Mouse (Mus musculus): ENCODE measurements around the gene Pth2r. TPM values are rescaled to one million over a fixed set of nuclear protein-coding genes. Genes with fewer than 3 reads are reported as not detected.

Pth2r gene
- polyA plus RNA-seq, 1 experiment from 2014 or later, result 2.5 TPM

GRCm38 (mm10) chr1:65337768-65338167, 55.9 kb downstream of the Pth2r start:
- Histone ChIP-seq H3K27me3 (no peaks in the 10 kb centered on the region), H3K4me3 (no peak overlapping the region), H3K27ac (replicated peaks) (no peak overlapping the region), H3K4me1 (replicated peaks) (no peaks in the 10 kb centered on the region), H3K9me3 (no peaks in the 10 kb centered on the region), H3K4me2 (no peak overlapping the region), H3K36me3 (no peaks in the 10 kb centered on the region), H3K9ac (no peak overlapping the region)
- ATAC-seq (ENCODE audit: low read depth), result no peak
- 91% methylated on average over 2 of the region's 2 CpGs for WGBS

DNA sequence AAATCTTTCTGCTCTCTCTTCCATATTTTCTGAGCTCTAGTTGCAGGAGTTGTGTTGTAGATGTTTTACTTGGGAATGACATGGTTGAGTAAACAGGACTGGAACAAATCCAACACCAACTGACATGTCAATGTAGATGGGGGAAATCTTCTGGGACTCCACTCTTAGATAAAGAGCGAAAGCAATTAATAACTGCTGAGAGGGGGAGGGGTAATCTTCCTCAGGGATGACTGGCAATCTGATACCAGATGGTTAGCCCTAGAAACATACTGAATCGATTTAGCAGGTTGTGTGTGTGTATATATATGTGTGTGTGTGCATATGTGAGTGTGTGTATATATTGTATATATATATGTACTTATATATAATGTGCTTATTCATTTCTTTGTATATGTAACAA, 58.4 kb downstream of the Pth2r start:
- 44% methylated on average over 2 of the region's 2 CpGs for WGBS
- no peaks in the 10 kb centered on the region for H3K36me3 ChIP-seq
- no peak overlapping the region for H3K9ac ChIP-seq
- no peak overlapping the region for H3K4me3 ChIP-seq
- no peak overlapping the region for H3K4me2 ChIP-seq
- no peaks in the 10 kb centered on the region for H3K9me3 ChIP-seq
- ATAC-seq (ENCODE audit: low read depth), result no peak; the same call in 1 of the 2 replicates
- H3K27ac ChIP-seq (replicated peaks), result no peak overlapping the region
- H3K4me1 ChIP-seq (replicated peaks), result no peaks in the 10 kb centered on the region
- no peaks in the 10 kb centered on the region for H3K27me3 ChIP-seq

DNA sequence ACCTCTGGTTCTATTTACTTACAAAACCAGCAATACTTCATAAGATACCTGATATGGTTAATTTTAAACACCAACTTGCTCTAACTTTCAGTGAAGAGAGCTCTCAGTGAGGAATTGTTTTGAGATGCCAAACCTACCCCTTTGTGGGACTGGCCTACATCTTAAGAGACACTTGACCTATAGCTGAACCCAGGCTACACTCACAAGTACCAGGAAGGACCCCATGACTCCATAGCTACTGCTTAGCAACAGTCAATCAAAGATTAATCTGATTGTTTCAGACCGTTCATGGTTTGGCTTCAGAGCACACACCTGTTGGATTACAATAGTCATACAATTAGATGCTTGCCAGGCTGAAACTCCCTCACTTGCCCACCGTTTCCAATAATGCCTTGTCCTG, 71.1 kb downstream of the Pth2r start:
- no peak overlapping the region for H3K9ac ChIP-seq
- no peak overlapping the region for H3K4me3 ChIP-seq
- WGBS, result 46% methylated on average over 2 of the region's 2 CpGs
- H3K27ac ChIP-seq (replicated peaks), result no peak overlapping the region
- no peak overlapping the region for H3K4me2 ChIP-seq
- no peaks in the 10 kb centered on the region for H3K27me3 ChIP-seq
- no peaks in the 10 kb centered on the region for H3K36me3 ChIP-seq
- no peak for ATAC-seq (ENCODE audit: low read depth)
- no peaks in the 10 kb centered on the region for H3K9me3 ChIP-seq
- no peaks in the 10 kb centered on the region for H3K4me1 ChIP-seq (replicated peaks)

- Histone ChIP-seq H3K4me3 (no peak overlapping the region), H3K9me3 (no peaks in the 10 kb centered on the region), H3K27ac (replicated peaks) (no peak overlapping the region), H3K27me3 (no peaks in the 10 kb centered on the region), H3K4me1 (replicated peaks) (no peaks in the 10 kb centered on the region), H3K9ac (no peak overlapping the region), H3K36me3 (no peaks in the 10 kb centered on the region), H3K4me2 (no peak overlapping the region)
- no peak for ATAC-seq (ENCODE audit: low read depth)
Measured at GRCm38 (mm10) chr1:65354153-65354552, 72.3 kb downstream of the Pth2r start.

- H3K27ac ChIP-seq (replicated peaks), result no peak overlapping the region
- WGBS, result 36% methylated on average over 15 of the region's 15 CpGs
- H3K9ac ChIP-seq, result no peak overlapping the region
- H3K27me3 ChIP-seq, result no peaks in the 10 kb centered on the region
- no peaks in the 10 kb centered on the region for H3K9me3 ChIP-seq
- ATAC-seq (ENCODE audit: low read depth), result no peak
- H3K36me3 ChIP-seq, result no peaks in the 10 kb centered on the region
- H3K4me2 ChIP-seq, result no peak overlapping the region
- H3K4me3 ChIP-seq, result no peak overlapping the region
- H3K4me1 ChIP-seq (replicated peaks), result no peaks in the 10 kb centered on the region
Measured at GRCm38 (mm10) chr1:65388328-65388727, 106.5 kb downstream of the Pth2r start.

GRCm38 (mm10) chr1:65389621-65390020, 107.8 kb downstream of the Pth2r start:
- H3K4me1 ChIP-seq (replicated peaks), result no peaks in the 10 kb centered on the region
- no peak overlapping the region for H3K4me3 ChIP-seq
- H3K36me3 ChIP-seq, result no peaks in the 10 kb centered on the region
- no peaks in the 10 kb centered on the region for H3K9me3 ChIP-seq
- H3K4me2 ChIP-seq, result no peak overlapping the region
- 98% methylated on average over 15 of the region's 15 CpGs for WGBS
- H3K27me3 ChIP-seq, result no peaks in the 10 kb centered on the region
- no peak overlapping the region for H3K9ac ChIP-seq
- ATAC-seq (ENCODE audit: low read depth), result no peak
- H3K27ac ChIP-seq (replicated peaks), result no peak overlapping the region

DNA sequence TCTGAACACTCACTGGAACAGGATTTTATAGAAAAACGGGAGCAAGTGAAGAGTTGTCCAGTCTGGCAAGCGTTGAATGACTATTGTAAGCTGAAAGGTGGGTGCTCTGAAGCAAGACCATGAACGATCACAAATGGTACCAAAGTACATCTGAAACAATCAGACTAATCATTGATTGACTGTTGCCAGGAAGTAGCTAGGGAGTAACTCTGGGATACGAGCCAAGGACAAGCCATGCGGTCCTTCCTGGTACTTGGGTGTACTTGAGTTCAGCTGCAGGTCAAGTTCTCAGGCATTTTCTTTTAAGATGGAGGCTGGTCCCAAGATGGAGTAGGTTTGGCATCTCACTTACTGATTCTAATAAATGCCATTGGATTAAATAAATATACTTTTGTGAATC, 125.6 kb downstream of the Pth2r start:
- Histone ChIP-seq H3K27me3 (no peaks in the 10 kb centered on the region), H3K27ac (replicated peaks) (no peak overlapping the region), H3K9me3 (peaks cover 5% of the 10 kb centered on the region; the same call in 1 of the 2 replicates), H3K4me3 (no peak overlapping the region), H3K4me2 (no peak overlapping the region), H3K36me3 (no peaks in the 10 kb centered on the region), H3K9ac (no peak overlapping the region), H3K4me1 (replicated peaks) (no peaks in the 10 kb centered on the region)
- ATAC-seq (ENCODE audit: low read depth), result no peak
- 85% methylated on average over 5 of the region's 5 CpGs for WGBS

GRCm38 (mm10) chr1:65420909-65421308, 139.1 kb downstream of the Pth2r start:
- Histone ChIP-seq H3K9ac (no peak overlapping the region), H3K36me3 (no peaks in the 10 kb centered on the region), H3K27ac (replicated peaks) (no peak overlapping the region), H3K4me1 (replicated peaks) (no peaks in the 10 kb centered on the region), H3K4me3 (no peak overlapping the region), H3K27me3 (no peaks in the 10 kb centered on the region), H3K4me2 (no peak overlapping the region), H3K9me3 (no peaks in the 10 kb centered on the region)
- ATAC-seq (ENCODE audit: low read depth), result no peak
- WGBS, result 99% methylated on average over 2 of the region's 2 CpGs

DNA sequence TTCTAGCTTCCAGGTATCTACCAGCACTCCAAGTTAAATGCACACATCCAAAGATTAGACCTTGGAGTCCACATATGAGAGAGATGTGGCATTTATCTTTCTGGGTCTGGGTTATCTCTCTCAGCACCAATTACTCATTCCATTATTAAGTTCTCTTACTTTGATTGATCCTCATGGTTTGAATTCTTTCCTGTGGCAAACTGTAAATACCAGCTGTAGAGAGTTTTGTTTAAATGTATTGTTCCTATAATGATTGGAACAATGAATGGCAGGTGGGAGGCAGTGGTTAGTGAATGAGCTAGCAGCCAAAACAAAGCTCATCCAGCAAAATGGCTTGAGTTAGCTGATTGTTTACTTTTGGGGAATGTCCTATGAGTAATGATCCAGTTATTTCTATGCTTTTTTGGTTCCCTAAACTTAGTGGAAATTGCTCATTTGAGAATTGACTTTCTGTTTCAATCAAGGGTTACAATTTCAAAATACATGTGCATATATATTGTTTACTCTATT, 140.7 kb downstream of the Pth2r start:
- Histone ChIP-seq H3K9ac (no peak overlapping the region), H3K9me3 (no peaks in the 10 kb centered on the region), H3K4me1 (replicated peaks) (no peaks in the 10 kb centered on the region), H3K36me3 (no peaks in the 10 kb centered on the region), H3K4me3 (no peak overlapping the region), H3K4me2 (no peak overlapping the region), H3K27me3 (no peaks in the 10 kb centered on the region), H3K27ac (replicated peaks) (no peak overlapping the region)
- ATAC-seq (ENCODE audit: low read depth), result no peak

Other genes with a start within 250 kb of the Pth2r start
- 0.21 TPM in 1 of 2 replicates, not detected in the other for gene Akr1cl, start 249.3 kb upstream of the Pth2r start, polyA plus RNA-seq (2015; fragmentation: Nextera tagmentation; extraction: Ambion mirVana)
- gene Cryge, start 230.9 kb upstream of the Pth2r start, polyA plus RNA-seq (2015; fragmentation: Nextera tagmentation; extraction: Ambion mirVana), result not detected in 2 replicates
- not detected in 2 replicates for gene Crygd, start 218.6 kb upstream of the Pth2r start, polyA plus RNA-seq (2015; fragmentation: Nextera tagmentation; extraction: Ambion mirVana)
- not detected in 2 replicates for gene Crygc, start 208.4 kb upstream of the Pth2r start, polyA plus RNA-seq (2015; fragmentation: Nextera tagmentation; extraction: Ambion mirVana)
- 0.77 TPM in 1 of 2 replicates, not detected in the other for gene Crygb, start 199.8 kb upstream of the Pth2r start, polyA plus RNA-seq (2015; fragmentation: Nextera tagmentation; extraction: Ambion mirVana)
- not detected in 2 replicates for gene Cryga, start 178.7 kb upstream of the Pth2r start, polyA plus RNA-seq (2015; fragmentation: Nextera tagmentation; extraction: Ambion mirVana)
- not detected in 2 replicates for gene Gm28845, start 162.5 kb upstream of the Pth2r start, polyA plus RNA-seq (2015; fragmentation: Nextera tagmentation; extraction: Ambion mirVana)
- 0.34 and 0.38 TPM in 2 replicates for gene D630023F18Rik, start 158.8 kb upstream of the Pth2r start, polyA plus RNA-seq (2015; fragmentation: Nextera tagmentation; extraction: Ambion mirVana)
- gene Idh1, start 95.6 kb upstream of the Pth2r start, polyA plus RNA-seq (2015; fragmentation: Nextera tagmentation; extraction: Ambion mirVana), result 473 and 478 TPM in 2 replicates
- 10.6 and 11.4 TPM in 2 replicates for gene Pikfyve, start 95.4 kb upstream of the Pth2r start, polyA plus RNA-seq (2015; fragmentation: Nextera tagmentation; extraction: Ambion mirVana)

Measured in neural tube, embryonic 13.5 days (tissue).